Comparison of ENCODE assay signal across 8 mouse cellular contexts in the genomic region with DNA sequence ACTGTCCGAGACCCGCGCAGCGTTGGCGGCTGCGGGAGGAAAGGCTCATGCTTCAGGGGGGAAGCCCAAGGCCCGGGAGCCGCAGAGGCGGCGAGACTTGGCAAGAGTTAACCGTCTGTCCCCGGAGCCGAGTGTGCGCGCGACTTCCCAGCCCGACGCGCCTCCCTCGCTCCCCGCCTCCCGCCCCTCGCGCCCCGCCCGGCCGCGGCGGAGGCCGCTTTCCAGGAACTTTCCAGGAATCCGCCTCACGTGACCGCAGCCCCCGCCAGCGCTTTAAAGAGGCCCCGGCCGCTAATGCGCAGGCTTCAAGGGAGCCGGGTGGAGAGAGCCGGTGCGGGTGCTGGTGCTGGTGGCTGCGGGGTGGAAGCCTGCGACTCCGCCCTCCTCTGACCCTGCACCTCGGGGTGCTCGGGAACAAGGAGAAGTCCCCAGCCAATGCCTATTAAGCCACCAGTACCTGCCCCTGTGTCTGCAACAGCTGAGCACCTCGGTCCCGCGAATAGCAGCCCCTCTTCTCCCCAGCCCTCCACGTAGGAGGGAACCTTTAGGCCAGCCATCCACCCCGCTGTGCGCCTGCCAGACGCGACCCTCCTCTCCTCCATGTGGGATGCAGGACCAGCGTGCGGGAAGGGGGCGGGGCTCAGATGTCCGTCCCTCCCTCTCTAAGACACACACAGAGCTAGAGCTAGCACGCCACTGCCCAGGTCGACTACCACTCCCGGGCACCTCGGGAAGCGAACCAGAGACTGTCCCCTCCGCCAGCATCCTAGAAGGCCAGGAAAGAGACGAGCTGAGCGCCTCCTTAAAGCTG. TPM values are rescaled to one million over a fixed set of nuclear protein-coding genes. Genes with fewer than 3 reads are reported as not detected.
A peak's percentile ranks its signal among the peaks of the same experiment; 100 is the strongest.
DNase-seq lines count a peak whose midpoint lies in the region; ATAC-seq and TF ChIP-seq lines count a peak whose summit lies in the region.

Socs2 (minus strand) TSS at position 496 of the 811 bp plus-strand sequence.

- H3K27ac ChIP-seq in CH12.LX (ENCODE audit: insufficient read depth, low read depth): no peak within 1 kb of the TSS
- H3K27ac ChIP-seq in forebrain, embryonic 11.5 days (ENCODE audit: low read depth, low read length): peak within 1 kb of the TSS; percentile 53
- peak within 1 kb of the TSS; percentile 93 for H3K27ac ChIP-seq in heart, embryonic 15.5 days
- peak within 1 kb of the TSS; percentile 73 for H3K27ac ChIP-seq in liver, embryonic 13.5 days
- H3K27ac ChIP-seq in stomach, embryonic 16.5 days (ENCODE audit: low read length): peak within 1 kb of the TSS; percentile 81

- peak; percentile 68 for TF ChIP-seq POLR2A in CH12.LX (IDR thresholded peaks at IDR 0.05; ENCODE audit: low read depth, low read length)

- dilution Hi-C loops in CH12.LX (cut with MboI; ENCODE audit: extremely low pct_ligation_motif_present, extremely low pct_unique_long_range_greater_than_20kb, low sequenced_read_pairs): no loop called here

- peak within 1 kb of the TSS; percentile 60 to 68 (median 62) for H3K4me3 ChIP-seq in CH12.LX (replicated peaks in 1 of 3; ENCODE audit: low read depth in 2 of 3, low read length in 2 of 3, poor library complexity in 1 of 3)
- H3K4me3 ChIP-seq in forebrain, embryonic 11.5 days (ENCODE audit: low read depth, low read length): peak within 1 kb of the TSS; percentile 63
- peak within 1 kb of the TSS; percentile 87 for H3K4me3 ChIP-seq in heart, embryonic 15.5 days
- peak within 1 kb of the TSS; percentile 70 for H3K4me3 ChIP-seq in liver, embryonic 13.5 days (replicated peaks)
- H3K4me3 ChIP-seq in stomach, embryonic 16.5 days (replicated peaks; ENCODE audit: low read length): peak within 1 kb of the TSS; percentile 78

- under 1% methylated on average over 65 of the region's 66 CpGs for WGBS in forebrain, embryonic 11.5 days
- WGBS in heart, embryonic 15.5 days: under 1% methylated on average over 65 of the region's 66 CpGs
- under 1% methylated on average over 66 of the region's 66 CpGs for WGBS in liver, embryonic 13.5 days (ENCODE audit: insufficient replicate concordance)
- under 1% methylated on average over 66 of the region's 66 CpGs for WGBS in stomach, embryonic 16.5 days

- TF ChIP-seq EP300 in CH12.LX (IDR thresholded peaks at IDR 0.05; ENCODE audit: low read length): no peak

- H3K36me3 ChIP-seq in CH12.LX (replicated peaks in 1 of 2; ENCODE audit: control insufficient read depth in 1 of 2, insufficient read depth in 1 of 2, low read length in 1 of 2): peaks cover 2 to 6% of the 10 kb centered on the region in 2 experiments
- H3K36me3 ChIP-seq in forebrain, embryonic 11.5 days (ENCODE audit: control insufficient read depth, insufficient read depth, low read length): no peaks in the 10 kb centered on the region
- 0 out of 2 replicates have a peak, but pooled peaks cover 4% of the 10 kb centered on the region for H3K36me3 ChIP-seq in heart, embryonic 15.5 days
- no peaks in the 10 kb centered on the region for H3K36me3 ChIP-seq in liver, embryonic 13.5 days
- no peaks in the 10 kb centered on the region for H3K36me3 ChIP-seq in stomach, embryonic 16.5 days (ENCODE audit: control insufficient read depth, insufficient read depth, low read length)

- DNase-seq in CH12.LX (ENCODE audit: extremely low read depth): peak; percentile 62
- peak; percentile 66 for DNase-seq in c-Kit-negative CD71-positive TER-119-positive erythroid progenitor cells, embryonic 14.5 days (ENCODE audit: low read depth, low spot score)
- DNase-seq in forebrain, embryonic 11.5 days (ENCODE audit: low spot score): peak; percentile 96
- DNase-seq in kidney, postnatal 25 days: peak; percentile 94 to 95
- DNase-seq in liver, embryonic 13.5 days: peak; percentile 83
- peak; percentile 93 for DNase-seq in neural tube, embryonic 10.5 days (ENCODE audit: extremely low spot score, low spot score)

- no peaks in the 10 kb centered on the region for H3K27me3 ChIP-seq in CH12.LX (replicated peaks)
- 0 out of 2 replicates have a peak, but pooled peaks cover 3% of the 10 kb centered on the region for H3K27me3 ChIP-seq in forebrain, embryonic 11.5 days (ENCODE audit: control insufficient read depth, insufficient read depth, low read length)
- peaks cover 2% of the 10 kb centered on the region for H3K27me3 ChIP-seq in heart, embryonic 15.5 days
- H3K27me3 ChIP-seq in liver, embryonic 13.5 days: peaks cover 49% of the 10 kb centered on the region
- H3K27me3 ChIP-seq in stomach, embryonic 16.5 days (ENCODE audit: control insufficient read depth, insufficient read depth, low read length): no peaks in the 10 kb centered on the region; the same call in 1 of the 2 replicates

- H3K79me2 ChIP-seq in CH12.LX (replicated peaks; ENCODE audit: control insufficient read depth, extremely low read depth, insufficient read depth, poor library complexity, severe bottlenecking): no peaks in the 10 kb centered on the region

- in situ Hi-C loops in CH12.LX (cut with MboI; ENCODE audit: low pct_ligation_motif_present, low pct_unique_long_range_greater_than_20kb, low sequenced_read_pairs): loop anchor here (10.0 kb wide), 1 partner anchor 422 kb away; no protein-coding TSS in a partner anchor

- peak; percentile 79 for ATAC-seq in forebrain, embryonic 11.5 days (replicated peaks; ENCODE audit: low FRiP score)
- peak; percentile 88 for ATAC-seq in heart, embryonic 15.5 days (replicated peaks; ENCODE audit: insufficient number of reproducible peaks, insufficient read depth, low FRiP score, low read depth)
- ATAC-seq in liver, embryonic 13.5 days (ENCODE audit: low read depth): peak; percentile 87
- peak; percentile 91 for ATAC-seq in stomach, embryonic 16.5 days (ENCODE audit: insufficient read depth, low FRiP score)

- peaks cover 0 to 10% of the 10 kb centered on the region in 2 experiments; a peak in 2 of 4 replicates for H3K4me1 ChIP-seq in CH12.LX (ENCODE audit: control insufficient read depth in 1 of 2, insufficient read depth in 2 of 2)
- H3K4me1 ChIP-seq in forebrain, embryonic 11.5 days (replicated peaks; ENCODE audit: control insufficient read depth, insufficient read depth, low read length): no peaks in the 10 kb centered on the region; the same call in 1 of the 2 replicates
- peaks cover 25% of the 10 kb centered on the region for H3K4me1 ChIP-seq in heart, embryonic 15.5 days (replicated peaks)
- H3K4me1 ChIP-seq in liver, embryonic 13.5 days (replicated peaks): peaks cover 38% of the 10 kb centered on the region
- peaks cover 14% of the 10 kb centered on the region for H3K4me1 ChIP-seq in stomach, embryonic 16.5 days (ENCODE audit: control insufficient read depth, insufficient read depth, low read length)

- peak within 1 kb of the TSS; percentile 87 for H3K4me2 ChIP-seq in CH12.LX (ENCODE audit: insufficient read depth, low read depth, poor library complexity, severe bottlenecking)
- peak within 1 kb of the TSS; percentile 98 for H3K4me2 ChIP-seq in forebrain, embryonic 11.5 days (ENCODE audit: low read depth, low read length, severe bottlenecking)
- H3K4me2 ChIP-seq in heart, embryonic 15.5 days: peak within 1 kb of the TSS; percentile 98
- peak within 1 kb of the TSS; percentile 98 for H3K4me2 ChIP-seq in liver, embryonic 13.5 days
- H3K4me2 ChIP-seq in stomach, embryonic 16.5 days (ENCODE audit: low read depth, low read length): peak within 1 kb of the TSS; percentile 97

- TF ChIP-seq RAD21 in CH12.LX (IDR thresholded peaks at IDR 0.05; ENCODE audit: low read depth, low read length): no peak

- H3K9ac ChIP-seq in CH12.LX (ENCODE audit: insufficient read depth, low read depth): peak within 1 kb of the TSS; percentile 59
- H3K9ac ChIP-seq in forebrain, embryonic 11.5 days (ENCODE audit: low read length): peak within 1 kb of the TSS; percentile 67
- peak within 1 kb of the TSS; percentile 87 for H3K9ac ChIP-seq in heart, embryonic 15.5 days
- H3K9ac ChIP-seq in liver, embryonic 13.5 days: peak within 1 kb of the TSS; percentile 79
- peak within 1 kb of the TSS; percentile 85 for H3K9ac ChIP-seq in stomach, embryonic 16.5 days (ENCODE audit: low read length)

- H3K9me3 ChIP-seq in CH12.LX (replicated peaks; ENCODE audit: low read length): no peaks in the 10 kb centered on the region
- H3K9me3 ChIP-seq in forebrain, embryonic 11.5 days (ENCODE audit: control insufficient read depth, low read length): no peaks in the 10 kb centered on the region
- H3K9me3 ChIP-seq in heart, embryonic 15.5 days (replicated peaks): no peaks in the 10 kb centered on the region
- no peaks in the 10 kb centered on the region for H3K9me3 ChIP-seq in liver, embryonic 13.5 days (replicated peaks)
- H3K9me3 ChIP-seq in stomach, embryonic 16.5 days (replicated peaks; ENCODE audit: control insufficient read depth, low read length): no peaks in the 10 kb centered on the region

- TF ChIP-seq CTCF in CH12.LX (conservative IDR thresholded peaks at IDR 0.05 in 1 of 2, IDR thresholded peaks at IDR 0.05 in 1 of 2; ENCODE audit: low read depth in 2 of 2, low read length in 2 of 2): no peak

TF ChIP-seq in CH12.LX, 34 proteins besides CTCF, POLR2A, EP300 and RAD21 (continues in another document):
- TF ChIP-seq TCF12 (IDR thresholded peaks at IDR 0.05; ENCODE audit: low read depth, low read length) (0 out of 2 replicates have a peak, but pooled peaks have one; percentile 4), SIN3A (IDR thresholded peaks at IDR 0.05; ENCODE audit: low read length) (peak; percentile 32; the same call in 1 of the 2 replicates), UBTF (IDR thresholded peaks at IDR 0.05; ENCODE audit: low read depth, low read length) (peak; percentile 52; the same call in 1 of the 2 replicates), RCOR1 (conservative IDR thresholded peaks at IDR 0.05; ENCODE audit: low read depth, low read length) (no peak), MAZ (IDR thresholded peaks at IDR 0.05; ENCODE audit: low read depth, low read length) (peak; percentile 77; the same call in 1 of the 2 replicates), HCFC1 (IDR thresholded peaks at IDR 0.05; ENCODE audit: low read depth, low read length) (0 out of 2 replicates have a peak, but pooled peaks have one; percentile 15), NELFE (IDR thresholded peaks at IDR 0.05; ENCODE audit: low read depth, low read length) (peak; percentile 47; the same call in 1 of the 2 replicates), E2F4 (IDR thresholded peaks at IDR 0.05; ENCODE audit: insufficient replicate concordance, low read depth, low read length) (no peak), NRF1 (IDR thresholded peaks at IDR 0.05; ENCODE audit: low read depth, low read length) (peak; percentile 66), MYC (IDR thresholded peaks at IDR 0.05; ENCODE audit: low read depth, low read length) (0 out of 2 replicates have a peak, but pooled peaks have one; percentile 15)

RNA-seq across cellular contexts. Expression of gene Socs2, which starts in this region (rescaled TPM):
- total RNA-seq in CH12.LX (2012; rRNA removed) (7.8 and 8.1 TPM in 2 replicates), CH12.LX (2014; rRNA removed) (13.8 and 15.7 TPM in 2 replicates)
- polyA plus RNA-seq in CH12.LX (2012; ENCODE audit: insufficient read length, low read depth): 12.0 and 16.3 TPM in 2 replicates
- 52.5 and 57.2 TPM in 2 replicates for polyA plus RNA-seq in forebrain, embryonic 11.5 days (2014; fragmentation: Nextera tagmentation; extraction: Ambion mirVana)
- 43.1 and 47.8 TPM in 2 replicates for polyA plus RNA-seq in heart, embryonic 15.5 days (2015; fragmentation: Nextera tagmentation; extraction: Ambion mirVana)
- 6.9 and 8.1 TPM in 2 replicates for polyA plus RNA-seq in liver, embryonic 13.5 days (2015; fragmentation: Nextera tagmentation; extraction: Ambion mirVana)
- polyA plus RNA-seq in stomach, embryonic 16.5 days (2015; fragmentation: Nextera tagmentation; extraction: Ambion mirVana): 24.3 and 27.0 TPM in 2 replicates
